14 mouse cellular contexts compared by ENCODE assay signal in genomic region chr11:67757373-67758167, GRCm38 (mm10). TPM values are rescaled to one million over a fixed set of nuclear protein-coding genes. Genes with fewer than 3 reads are reported as not detected.
A peak's percentile ranks its signal among the peaks of the same experiment; 100 is the strongest.
DNase-seq lines count a peak whose midpoint lies in the region; TF ChIP-seq lines count a peak whose summit lies in the region.
"Had no signal": no experiment of that assay in that cellular context is flagged by ENCODE, and none has a peak within 500 bp of the region (broad histone marks: within the 10 kb centered on the region; RNA-seq: fewer than 3 reads in every experiment).

No protein-coding gene starts in this region.

- no peaks in the 10 kb centered on the region for H3K4me1 ChIP-seq in bone marrow, adult 2 months (ENCODE audit: control insufficient read depth, insufficient read depth, low read length)
- H3K4me1 ChIP-seq: embryonic facial prominence, embryonic 15.5 days; midbrain, embryonic 12.5 days; stomach, embryonic 15.5 days had no signal

- peak; percentile 28; the same call in 1 of the 2 replicates for TF ChIP-seq CTCF in bone marrow, adult 2 months (IDR thresholded peaks at IDR 0.05; ENCODE audit: control insufficient read depth, insufficient read depth, low read length)

- no peak overlapping the region for H3K27ac ChIP-seq in bone marrow, adult 2 months (ENCODE audit: control insufficient read depth, insufficient read depth, low read depth, low read length, poor library complexity)
- H3K27ac ChIP-seq: embryonic facial prominence, embryonic 15.5 days; midbrain, embryonic 12.5 days; stomach, embryonic 15.5 days had no signal

- no peak for TF ChIP-seq POLR2A in bone marrow, adult 2 months (IDR thresholded peaks at IDR 0.05; ENCODE audit: borderline replicate concordance, control insufficient read depth, low read depth, low read length)

- peak; percentile 45 to 46 for DNase-seq in cerebellum, postnatal 10 days
- DNase-seq in cerebellum, adult 11 months: no peak
- DNase-seq in kidney, postnatal 4 days: peak; percentile 5 to 10
- no peak for DNase-seq in kidney, postnatal 25 days
- DNase-seq in 416B (ENCODE audit: low read depth): peak; percentile 10
- DNase-seq in retina, postnatal 1 day: no peak
- no peak for DNase-seq in thymus, postnatal 0 days (ENCODE audit: low spot score)
- DNase-seq: kidney, adult 8-10 months had no signal

- no peak overlapping the region for H3K4me3 ChIP-seq in bone marrow, adult 2 months (replicated peaks; ENCODE audit: control insufficient read depth, low read depth, low read length)
- H3K4me3 ChIP-seq: embryonic facial prominence, embryonic 15.5 days; midbrain, embryonic 12.5 days; stomach, embryonic 15.5 days had no signal

- WGBS in bone marrow, adult 2 months: 60% methylated on average over 15 of the region's 15 CpGs

RNA-seq across cellular contexts. Expression of gene Glp2r, which starts 13.4 kb away (rescaled TPM):
- polyA plus RNA-seq in bone marrow, adult 2 months (2011; ENCODE audit: insufficient read depth, insufficient read length, low replicate concordance, missing spikeins): not detected in 2 replicates
- 0.03 TPM in 1 of 2 replicates, not detected in the other for polyA plus RNA-seq in thymus, postnatal 0 days (2015; fragmentation: Nextera tagmentation; extraction: Ambion mirVana)
- polyA plus RNA-seq: midbrain, embryonic 12.5 days had no signal

RNA-seq across cellular contexts. Expression of gene Gsg1l2, which starts 16.8 kb away (rescaled TPM):
- polyA plus RNA-seq in bone marrow, adult 2 months (2011; ENCODE audit: insufficient read depth, insufficient read length, low replicate concordance, missing spikeins): not detected in 2 replicates
- not detected in 2 replicates for polyA plus RNA-seq in thymus, postnatal 0 days (2015; fragmentation: Nextera tagmentation; extraction: Ambion mirVana)
- polyA plus RNA-seq: embryonic facial prominence, embryonic 15.5 days; gonadal fat pad, adult 2 months; limb, embryonic 11.5 days; midbrain, embryonic 12.5 days; stomach, embryonic 15.5 days had no signal

RNA-seq across cellular contexts. Expression of gene Dhrs7c, which starts 40.4 kb away (rescaled TPM):
- polyA plus RNA-seq in bone marrow, adult 2 months (2011; ENCODE audit: insufficient read depth, insufficient read length, low replicate concordance, missing spikeins): not detected in 2 replicates
- polyA plus RNA-seq in thymus, postnatal 0 days (2015; fragmentation: Nextera tagmentation; extraction: Ambion mirVana): 0.34 and 0.57 TPM in 2 replicates
- polyA plus RNA-seq: limb, embryonic 11.5 days; midbrain, embryonic 12.5 days had no signal

Comparison
In these comparisons a context has a peak if more than half of its experiments do, and no peak if none do; other contexts are left out.
1. DNase-seq: peak in cerebellum, postnatal 10 days (2 of 2), kidney, postnatal 4 days (2 of 2) and 416B (single experiment); none in cerebellum, adult 11 months (single experiment), kidney, postnatal 25 days (0 of 2), retina, postnatal 1 day (single experiment) and thymus, postnatal 0 days (single experiment).